Mouse (Mus musculus) ES-CJ7 (cell line): Measurements from ENCODE around the gene Sat1.

Source experiments
- DNase-seq: peaks from one replicate; pipeline ENCODE4 v3.0.0; 2011; ENCODE audit warnings: low read depth, low spot score

The Sat1 gene

GRCm38 (mm10) chrX:155166313-155166712 lies 49.9 kb downstream of the Sat1 start:
- no peak for DNase-seq

DNA sequence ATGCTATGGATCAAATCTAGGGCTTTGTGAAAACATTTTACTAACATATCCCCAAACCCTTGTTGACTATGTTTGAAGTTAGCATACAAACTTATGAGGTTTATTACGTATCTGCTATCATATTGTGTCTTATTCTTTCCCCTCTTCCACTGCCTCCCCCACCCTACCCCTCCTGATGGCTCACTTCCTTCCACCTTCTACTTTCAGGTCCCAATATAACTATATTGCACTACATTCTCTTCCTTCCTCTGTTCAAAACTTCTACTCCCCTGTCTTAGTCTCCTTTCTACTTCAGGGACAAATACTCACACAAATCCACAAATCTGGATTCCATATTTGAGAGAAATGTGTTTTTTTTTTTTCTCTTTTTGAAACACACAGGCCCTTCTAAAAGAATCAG lies 52.7 kb downstream of the Sat1 start:
- DNase-seq, result no peak
